Comparison of ENCODE assay signal across 23 mouse cellular contexts in the genomic region with DNA sequence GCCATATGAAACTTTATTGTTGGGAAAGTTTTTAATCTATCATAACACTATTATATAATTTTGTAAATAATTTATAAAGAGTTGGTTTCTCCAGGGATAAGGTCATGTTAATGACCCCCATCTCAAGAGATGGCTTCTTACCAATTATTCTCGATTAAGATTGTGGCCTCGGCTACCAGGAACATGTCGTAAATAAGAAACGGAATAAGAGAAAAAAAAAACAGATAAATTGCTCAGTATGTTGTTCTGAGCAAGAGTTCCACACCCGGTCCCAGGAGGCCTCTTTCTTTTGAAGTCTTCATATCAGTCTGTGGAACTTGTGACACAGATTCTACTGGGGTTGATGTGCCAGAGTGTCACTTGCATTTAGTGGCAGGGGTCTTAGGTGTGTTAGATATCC. TPM values are rescaled to one million over a fixed set of nuclear protein-coding genes. Genes with fewer than 3 reads are reported as not detected.
"Had no signal": no experiment of that assay in that cellular context is flagged by ENCODE, and none has a peak within 500 bp of the region (broad histone marks: within the 10 kb centered on the region; RNA-seq: fewer than 3 reads in every experiment).

No protein-coding gene starts in this region.

- H3K4me2 ChIP-seq: heart, embryonic 12.5 days; hindbrain, embryonic 12.5 days; hindbrain, embryonic 14.5 days; intestine, embryonic 15.5 days; limb, embryonic 13.5 days; limb, embryonic 15.5 days; liver, embryonic 12.5 days had no signal

- H3K27me3 ChIP-seq: intestine, embryonic 15.5 days; limb, embryonic 15.5 days had no signal

- ATAC-seq: hindbrain, embryonic 16.5 days; inflammation-experienced regulatory T-cells, adult 6 months; intestine, embryonic 15.5 days; intestine, postnatal 0 days; liver, embryonic 12.5 days had no signal

- H3K9me3 ChIP-seq: heart, embryonic 10.5 days; heart, embryonic 12.5 days; hindbrain, embryonic 10.5 days; hindbrain, embryonic 12.5 days; intestine, embryonic 15.5 days; limb, embryonic 13.5 days; limb, embryonic 15.5 days; liver, embryonic 12.5 days had no signal

- H3K4me3 ChIP-seq: heart, embryonic 10.5 days; heart, embryonic 12.5 days; hindbrain, embryonic 10.5 days; hindbrain, embryonic 12.5 days; intestine, embryonic 15.5 days; layer of hippocampus, adult 2 months; left cerebral cortex, adult 2 months; limb, embryonic 13.5 days; limb, embryonic 15.5 days; liver, embryonic 12.5 days had no signal

- H3K36me3 ChIP-seq: heart, embryonic 10.5 days; heart, embryonic 12.5 days; hindbrain, embryonic 10.5 days; hindbrain, embryonic 12.5 days; intestine, embryonic 15.5 days; limb, embryonic 13.5 days; limb, embryonic 15.5 days; liver, embryonic 12.5 days had no signal

- DNase-seq: gastrocnemius, postnatal 10 days; gastrocnemius, postnatal 25 days; heart, adult 18-20 months; heart, postnatal 10 days; heart, postnatal 4 days; kidney, adult 18-20 months; kidney, postnatal 4 days; left cerebral cortex, postnatal 4 days had no signal

- H3K27ac ChIP-seq: heart, embryonic 10.5 days; hindbrain, embryonic 10.5 days; hindbrain, embryonic 12.5 days; hindbrain, embryonic 14.5 days; intestine, embryonic 15.5 days; layer of hippocampus, adult 2 months; left cerebral cortex, adult 2 months; limb, embryonic 13.5 days; limb, embryonic 15.5 days; liver, embryonic 12.5 days; liver, embryonic 14.5 days had no signal

- H3K9ac ChIP-seq: heart, embryonic 12.5 days; hindbrain, embryonic 12.5 days; hindbrain, embryonic 14.5 days; intestine, embryonic 15.5 days; limb, embryonic 13.5 days; limb, embryonic 15.5 days; liver, embryonic 12.5 days; liver, embryonic 14.5 days had no signal

RNA-seq across cellular contexts. Expression of gene Trim7, which starts 15.3 kb away (rescaled TPM):
- polyA plus RNA-seq: liver, embryonic 12.5 days had no signal
